Mouse (Mus musculus) stomach, adult 2 months (tissue): Measurements from ENCODE around the gene Gfi1b. TPM values are rescaled to one million over a fixed set of nuclear protein-coding genes. Genes with fewer than 3 reads are reported as not detected.

Experiments
- polyA plus RNA-seq: library from polyadenylated mRNA; depleted of rRNA; stranded (reverse); fragments of >200 nt; gene quantifications from 2 replicates; pipeline ENCODE4 v1.2.3, GENCODE M21; 2012; rRNA removed

Gene Gfi1b
- 0.58 and 0.78 TPM in 2 replicates for polyA plus RNA-seq

DNA sequence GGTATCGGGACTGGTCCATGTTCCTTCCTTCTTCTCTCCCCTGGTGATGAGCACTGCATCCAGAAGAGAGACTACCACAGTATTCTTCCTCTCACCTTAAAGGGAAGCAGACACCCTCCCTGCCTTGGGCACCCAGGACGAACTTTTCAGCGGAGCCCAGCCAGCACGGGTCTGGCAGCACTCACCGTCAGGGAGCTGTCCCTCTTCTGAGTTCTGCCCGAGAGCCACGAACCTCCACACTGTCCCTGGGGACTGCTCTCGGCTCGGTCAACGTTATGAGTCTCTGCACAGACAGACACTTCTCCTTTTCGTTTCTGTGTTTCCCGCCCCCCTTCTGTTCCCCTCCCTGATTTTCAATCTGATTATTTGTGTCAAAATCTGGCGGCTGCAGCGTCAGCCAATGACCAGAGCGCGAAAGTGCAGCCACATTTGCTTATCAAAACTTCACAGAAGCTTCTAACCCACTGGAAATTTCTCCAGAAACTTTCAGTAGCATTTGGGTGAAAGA is at the start of gene Gfi1b:
Gene Gfi1b (minus strand): TSS at position 319 of the 508 bp plus-strand sequence.

DNA sequence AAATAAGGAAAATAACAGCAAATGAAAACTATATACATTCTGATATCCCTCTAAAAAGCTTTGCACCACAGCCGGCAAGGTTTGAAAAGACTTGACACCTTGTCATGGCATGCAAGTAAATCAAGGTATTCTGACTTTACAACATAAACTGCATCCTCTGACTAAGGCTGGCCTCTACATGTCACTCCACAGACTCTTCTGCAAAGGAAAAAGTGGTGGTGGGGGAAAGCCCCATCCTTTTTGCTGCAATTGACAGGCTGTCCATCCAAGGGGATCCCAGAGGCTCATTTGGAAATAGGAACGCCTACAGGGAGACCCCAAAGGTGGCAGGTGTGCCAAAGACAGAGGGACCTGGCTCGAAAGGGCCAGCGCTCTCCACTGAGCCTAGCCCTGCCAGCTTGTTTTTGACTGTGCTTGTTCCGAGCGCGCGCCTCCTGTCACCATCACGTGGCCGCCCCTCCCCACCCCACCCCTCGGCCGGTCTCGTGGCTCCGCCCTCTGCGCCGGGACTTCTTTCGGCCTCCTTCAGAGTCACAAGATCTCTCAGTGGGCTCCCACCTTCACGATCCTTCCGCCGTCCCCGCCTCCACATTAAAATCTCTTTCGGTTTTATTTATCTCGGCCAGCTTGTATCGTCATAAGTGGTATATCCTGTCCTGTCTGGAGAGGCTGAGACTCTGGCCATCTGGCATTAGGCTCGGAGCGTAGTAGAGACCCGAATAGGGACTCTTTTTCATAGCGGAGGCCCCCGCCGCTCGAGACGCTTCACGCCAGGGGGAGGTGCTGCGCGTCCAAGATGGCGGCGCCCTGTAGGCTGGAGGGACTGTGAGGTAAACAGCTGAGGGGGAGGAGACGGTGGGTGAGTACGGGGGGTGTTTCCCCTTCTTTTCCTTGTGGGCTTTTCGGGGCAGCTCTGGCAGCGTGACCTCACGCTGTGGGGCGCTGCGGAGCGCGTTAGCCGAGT is 19.0 kb upstream of the Gfi1b start, which contains the start of gene Tsc1:
Gene Tsc1 (plus strand): TSS at position 768 of the 964 bp plus-strand sequence.

DNA sequence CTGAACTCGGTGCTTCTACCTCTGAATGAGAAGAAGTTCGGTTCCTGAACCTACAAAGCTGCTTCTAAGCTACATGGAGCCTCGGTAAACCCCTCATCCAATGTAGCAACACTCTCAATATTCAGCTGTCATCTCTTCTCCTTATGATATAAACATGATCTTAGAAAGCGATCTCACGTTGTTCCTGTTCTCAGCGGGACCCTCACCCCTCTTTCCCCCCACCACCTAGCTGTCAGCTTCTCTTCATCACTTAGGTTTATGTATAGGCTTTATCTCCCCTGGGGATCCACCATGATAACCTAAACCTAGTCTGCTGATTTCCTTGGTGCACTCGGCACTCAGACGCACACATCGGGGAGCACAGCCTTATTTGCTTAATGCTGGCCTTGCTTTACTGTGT is 38.1 kb downstream of the Gfi1b start, which contains the start of gene Gtf3c5:
Gene Gtf3c5 (minus strand): TSS at position 101 of the 400 bp plus-strand sequence.

DNA sequence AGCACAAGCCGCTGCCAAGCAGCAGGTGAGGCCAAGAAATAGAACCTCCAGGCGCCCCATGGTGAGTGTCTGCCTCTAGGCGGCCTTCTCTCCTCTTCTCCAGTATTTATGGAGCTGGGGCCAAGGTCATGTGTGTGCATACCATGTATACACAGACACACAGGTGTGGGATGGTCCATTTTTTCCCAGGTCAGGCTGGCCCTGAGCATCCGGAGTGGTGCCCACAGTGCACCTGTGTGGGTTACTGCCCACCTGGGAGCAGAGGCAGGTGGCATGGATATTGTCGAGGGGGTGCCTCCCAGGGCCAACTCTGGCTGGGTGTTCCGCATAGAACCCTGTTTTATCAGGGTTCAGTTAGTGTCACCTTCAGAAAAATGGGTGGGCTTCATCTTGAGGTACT is 58.5 kb downstream of the Gfi1b start, which contains the start of gene Cel:
Gene Cel (minus strand): TSS at position 101 of the 400 bp plus-strand sequence.

Other genes with a start within 250 kb of the Gfi1b start
- 0.49 and 1.4 TPM in 2 replicates for gene Ppp1r26, start 175.2 kb downstream of the Gfi1b start, polyA plus RNA-seq
- gene 1700007K13Rik, start 155.7 kb downstream of the Gfi1b start, polyA plus RNA-seq: 0.22 and 0.25 TPM in 2 replicates
- 17.2 and 17.7 TPM in 2 replicates for gene Mrps2, start 153.9 kb downstream of the Gfi1b start, polyA plus RNA-seq
- 1.1 and 1.6 TPM in 2 replicates for gene Gbgt1, start 125.1 kb downstream of the Gfi1b start, polyA plus RNA-seq
- not detected in 2 replicates for gene Gm10134, start 115.9 kb downstream of the Gfi1b start, polyA plus RNA-seq
- gene Ralgds, start 108.9 kb downstream of the Gfi1b start, polyA plus RNA-seq: 48.5 and 55.5 TPM in 2 replicates
- gene Cel, start 58.6 kb downstream of the Gfi1b start, polyA plus RNA-seq: 6.1 and 8.1 TPM in 2 replicates
- 7.6 and 8.2 TPM in 2 replicates for gene Gtf3c5, start 38.2 kb downstream of the Gfi1b start, polyA plus RNA-seq
- 2.8 and 4.8 TPM in 2 replicates for gene Tsc1, start 19.2 kb upstream of the Gfi1b start, polyA plus RNA-seq
- 0.35 and 0.47 TPM in 2 replicates for gene Spaca9, start 77.7 kb upstream of the Gfi1b start, polyA plus RNA-seq
- gene Ak8, start 78.2 kb upstream of the Gfi1b start, polyA plus RNA-seq: 0.08 and 0.12 TPM in 2 replicates
- 2.1 and 2.6 TPM in 2 replicates for gene Gtf3c4, start 218.4 kb upstream of the Gfi1b start, polyA plus RNA-seq
- gene Ddx31, start 218.4 kb upstream of the Gfi1b start, polyA plus RNA-seq: 1.6 and 2.5 TPM in 2 replicates